Mouse (Mus musculus) megakaryocyte, embryonic 14.5 days (primary cell): ENCODE measurements around the gene Ptk7.
"Not testable (repeated sequence)": the region's sequence is repeated elsewhere in the genome, so short reads cannot be mapped to it uniquely, and the experiment has no call there.

Source experiments
- FLI1 ChIP-seq: IDR thresholded peaks from 2 replicates; pipeline ENCODE4 v1.6.1; 2012; ENCODE audit warnings: low read length, inconsistent platforms, mixed read lengths
- GATA1 ChIP-seq: IDR thresholded peaks from 3 replicates; pipeline ENCODE4 v1.6.1; 2012; ENCODE audit warnings: mixed read lengths, low read length, inconsistent platforms, borderline replicate concordance

DNA sequence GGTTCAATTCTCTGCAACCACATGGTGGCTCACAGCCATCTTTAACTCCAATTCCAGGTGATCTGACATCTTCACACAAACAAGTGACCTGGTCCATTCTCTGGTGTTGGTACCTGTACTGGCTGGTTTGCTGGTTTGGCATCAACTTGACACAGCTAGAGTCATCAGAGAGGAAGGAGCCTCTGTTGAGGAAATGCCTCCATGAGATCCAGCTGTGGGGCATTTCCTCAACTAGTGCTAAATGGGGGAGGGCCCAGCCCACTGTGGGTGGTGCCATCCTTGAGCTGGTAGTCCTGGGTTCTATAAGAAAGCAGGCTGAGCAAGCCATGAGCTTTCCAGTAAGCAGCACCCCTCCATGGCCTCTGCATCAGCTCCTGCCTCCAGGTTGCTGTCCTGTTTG lies 72.0 kb downstream of the Ptk7 start:
- not testable (repeated sequence) for TF ChIP-seq FLI1, GATA1
